Mouse (Mus musculus) heart, embryonic 16.5 days (tissue): ENCODE results near the gene Mex3a. TPM values are rescaled to one million over a fixed set of nuclear protein-coding genes. Genes with fewer than 3 reads are reported as not detected.

Experiments used
- ATAC-seq: fragments of 200-750 bp; cut with Nextera tagmentation; replicated peaks from 2 replicates; pipeline ENCODE4 v1.8.0; 2017; ENCODE audit warnings: moderate number of reproducible peaks; ENCODE audit not compliant: insufficient read depth, low FRiP score; ENCODE audit errors: extremely low read depth
- H3K27ac ChIP-seq: fragments of 300-500 bp; sonication (generic); 2 replicates; pipeline ENCODE4 v1.5.1; 2014; ENCODE audit warnings: mild to moderate bottlenecking, low read length, control low read depth, moderate library complexity
- H3K27me3 ChIP-seq: fragments of 300-500 bp; sonication (generic); 2 replicates; pipeline ENCODE4 v1.6.1; 2014; ENCODE audit warnings: low read length, mixed read lengths; ENCODE audit not compliant: control insufficient read depth, insufficient read depth
- H3K36me3 ChIP-seq: fragments of 300-500 bp; sonication (generic); 2 replicates; pipeline ENCODE4 v1.6.1; 2014; ENCODE audit not compliant: control insufficient read depth, insufficient read depth
- H3K4me1 ChIP-seq: fragments of 300-500 bp; sonication (generic); 2 replicates; pipeline ENCODE4 v1.6.1; 2014; ENCODE audit warnings: low read length, mixed read lengths; ENCODE audit not compliant: control insufficient read depth, insufficient read depth
- H3K4me2 ChIP-seq: fragments of 300-500 bp; sonication (generic); 2 replicates; pipeline ENCODE4 v1.6.1; 2014; ENCODE audit warnings: low read depth, mild to moderate bottlenecking, control low read depth, low read length
- H3K4me3 ChIP-seq: fragments of 300-500 bp; sonication (generic); 2 replicates; pipeline ENCODE4 v1.5.1; 2014; ENCODE audit warnings: mild to moderate bottlenecking, control low read depth, low read length
- H3K9ac ChIP-seq: fragments of 300-500 bp; sonication (generic); 2 replicates; pipeline ENCODE4 v1.6.1; 2014; ENCODE audit warnings: low read length, control low read depth
- H3K9me3 ChIP-seq: fragments of 300-500 bp; sonication (generic); replicated peaks from 2 replicates; pipeline ENCODE4 v1.6.1; 2016; ENCODE audit warnings: low read length; ENCODE audit not compliant: control insufficient read depth
- WGBS: fragments of 180-500 bp; shearing (Covaris S2); extraction: QIAGEN DNeasy Blood & Tissue Kit; methylation state at CpG from one replicate; pipeline ENCODE4 v1.1.7; 2014; 5-methylcytosine and 5-hydroxymethylcytosine counted together
- polyA plus RNA-seq: library from polyadenylated mRNA; unstranded; fragments of >200 nt; fragmentation: Nextera tagmentation; extraction: Ambion mirVana; gene quantifications from 2 replicates; pipeline ENCODE4 v1.2.1, GENCODE M21; 2015

Gene Mex3a
- polyA plus RNA-seq, 1 experiment from 2014 or later = 5.3 TPM

GRCm38 (mm10) chr3:88537146-88537545 is 5.0 kb downstream of the Mex3a start:
- peak overlapping the region; percentile 51 for H3K9ac ChIP-seq
- H3K27ac ChIP-seq = no peak overlapping the region; the same call in 1 of the 2 replicates
- WGBS = 75% methylated on average over 6 of the region's 6 CpGs
- H3K36me3 ChIP-seq = peaks cover 18% of the 10 kb centered on the region
- H3K4me1 ChIP-seq = peaks cover 57% of the 10 kb centered on the region
- peak overlapping the region; percentile 60 for H3K4me2 ChIP-seq
- no peak overlapping the region; the same call in 1 of the 2 replicates for H3K4me3 ChIP-seq
- ATAC-seq = no peak
- no peaks in the 10 kb centered on the region for H3K27me3 ChIP-seq
- H3K9me3 ChIP-seq = no peaks in the 10 kb centered on the region

- Histone ChIP-seq H3K27ac (no peak overlapping the region), H3K9me3 (no peaks in the 10 kb centered on the region), H3K4me2 (no peak overlapping the region), H3K27me3 (no peaks in the 10 kb centered on the region), H3K4me1 (peaks cover 54% of the 10 kb centered on the region), H3K36me3 (peaks cover 18% of the 10 kb centered on the region), H3K4me3 (no peak overlapping the region), H3K9ac (no peak overlapping the region)
- WGBS = 54% methylated on average over 9 of the region's 9 CpGs
- ATAC-seq = no peak
Measured at GRCm38 (mm10) chr3:88538271-88539145, 6.3 kb downstream of the Mex3a start.

GRCm38 (mm10) chr3:88539397-88539796 is 7.2 kb downstream of the Mex3a start:
- H3K4me2 ChIP-seq = no peak overlapping the region
- H3K36me3 ChIP-seq = peaks cover 18% of the 10 kb centered on the region
- H3K9ac ChIP-seq = 0 out of 2 replicates have a peak overlapping the region, but pooled peaks have one; percentile 14
- H3K9me3 ChIP-seq = no peaks in the 10 kb centered on the region
- 40% methylated on average over 3 of the region's 3 CpGs for WGBS
- H3K27me3 ChIP-seq = no peaks in the 10 kb centered on the region
- ATAC-seq = no peak
- no peak overlapping the region for H3K4me3 ChIP-seq
- peaks cover 45% of the 10 kb centered on the region for H3K4me1 ChIP-seq
- no peak overlapping the region for H3K27ac ChIP-seq

GRCm38 (mm10) chr3:88540085-88540484 is 7.9 kb downstream of the Mex3a start:
- no peak overlapping the region for H3K4me3 ChIP-seq
- no peaks in the 10 kb centered on the region for H3K9me3 ChIP-seq
- WGBS = 60% methylated on average over 5 of the region's 5 CpGs
- H3K9ac ChIP-seq = no peak overlapping the region
- H3K27me3 ChIP-seq = no peaks in the 10 kb centered on the region
- peaks cover 38% of the 10 kb centered on the region for H3K4me1 ChIP-seq
- peak overlapping the region; percentile 57 for H3K27ac ChIP-seq
- peaks cover 18% of the 10 kb centered on the region for H3K36me3 ChIP-seq
- no peak overlapping the region for H3K4me2 ChIP-seq
- ATAC-seq = no peak

GRCm38 (mm10) chr3:88541622-88542401 is 9.6 kb downstream of the Mex3a start:
- H3K36me3 ChIP-seq = peaks cover 17% of the 10 kb centered on the region
- peaks cover 21% of the 10 kb centered on the region for H3K4me1 ChIP-seq
- ATAC-seq = no peak
- no peaks in the 10 kb centered on the region for H3K9me3 ChIP-seq
- no peak overlapping the region for H3K27ac ChIP-seq
- WGBS = 72% methylated on average over 6 of the region's 7 CpGs
- H3K27me3 ChIP-seq = no peaks in the 10 kb centered on the region
- no peak overlapping the region for H3K9ac ChIP-seq
- no peak overlapping the region for H3K4me3 ChIP-seq
- H3K4me2 ChIP-seq = no peak overlapping the region

- no peak overlapping the region for H3K9ac ChIP-seq
- no peak overlapping the region for H3K4me3 ChIP-seq
- H3K9me3 ChIP-seq = no peaks in the 10 kb centered on the region
- peaks cover 10% of the 10 kb centered on the region for H3K36me3 ChIP-seq
- no peak overlapping the region for H3K27ac ChIP-seq
- H3K27me3 ChIP-seq = no peaks in the 10 kb centered on the region
- WGBS = 65% methylated on average over 4 of the region's 4 CpGs
- H3K4me2 ChIP-seq = no peak overlapping the region
- H3K4me1 ChIP-seq = peaks cover 15% of the 10 kb centered on the region
- no peak for ATAC-seq
Measured at GRCm38 (mm10) chr3:88542486-88542885, 10.3 kb downstream of the Mex3a start.

GRCm38 (mm10) chr3:88543174-88543573 is 11.0 kb downstream of the Mex3a start:
- WGBS = 77% methylated on average over 8 of the region's 8 CpGs
- Histone ChIP-seq H3K27me3 (no peaks in the 10 kb centered on the region), H3K9ac (no peak overlapping the region), H3K9me3 (no peaks in the 10 kb centered on the region), H3K4me2 (no peak overlapping the region), H3K27ac (no peak overlapping the region), H3K36me3 (peaks cover 7% of the 10 kb centered on the region), H3K4me3 (no peak overlapping the region), H3K4me1 (peaks cover 15% of the 10 kb centered on the region)
- ATAC-seq = no peak

- WGBS = 57% methylated on average over 5 of the region's 5 CpGs
- Histone ChIP-seq H3K9ac (no peak overlapping the region), H3K27me3 (no peaks in the 10 kb centered on the region), H3K27ac (no peak overlapping the region), H3K4me1 (peaks cover 13% of the 10 kb centered on the region), H3K9me3 (no peaks in the 10 kb centered on the region), H3K36me3 (peaks cover under 1% of the 10 kb centered on the region; the same call in 1 of the 2 replicates), H3K4me2 (no peak overlapping the region), H3K4me3 (no peak overlapping the region)
- ATAC-seq = no peak
Measured at GRCm38 (mm10) chr3:88543651-88544410, 11.6 kb downstream of the Mex3a start.
